Comparison of ENCODE assay signal across 9 mouse cellular contexts in the genomic region with DNA sequence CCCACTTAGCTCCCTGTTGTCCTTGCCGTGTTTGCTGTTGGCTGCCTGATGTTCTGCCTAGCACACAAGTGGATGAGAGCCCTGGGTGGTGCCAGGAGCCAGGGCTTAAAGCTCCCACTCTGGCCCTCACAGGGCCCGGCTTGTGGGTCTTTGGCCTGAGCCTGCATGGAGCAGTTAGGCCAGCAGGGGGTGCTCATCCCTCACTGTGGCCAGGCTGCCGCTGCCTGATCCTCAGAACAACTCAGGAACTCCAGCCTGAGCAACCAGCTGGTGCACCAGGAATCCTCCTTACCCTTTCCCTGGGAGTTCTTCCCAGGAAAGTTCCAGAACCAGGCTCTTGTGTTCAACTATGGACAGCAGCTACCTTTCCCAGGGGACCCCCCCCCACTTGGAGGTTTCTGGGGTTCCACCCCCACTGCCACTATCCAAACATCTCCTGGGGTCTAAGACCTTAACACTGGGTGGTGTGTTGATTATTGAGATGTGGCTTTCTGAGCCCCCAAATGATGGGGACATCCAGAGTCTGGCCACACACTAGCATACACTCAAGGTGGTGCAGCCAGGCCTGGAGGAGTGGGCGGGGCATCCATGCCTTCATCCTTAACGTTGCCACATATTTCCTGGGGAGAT. TPM values are rescaled to one million over a fixed set of nuclear protein-coding genes. Genes with fewer than 3 reads are reported as not detected.
A peak's percentile ranks its signal among the peaks of the same experiment; 100 is the strongest.
DNase-seq lines count a peak whose midpoint lies in the region; ATAC-seq and TF ChIP-seq lines count a peak whose summit lies in the region.
"Had no signal": no experiment of that assay in that cellular context is flagged by ENCODE, and none has a peak within 500 bp of the region (broad histone marks: within the 10 kb centered on the region; RNA-seq: fewer than 3 reads in every experiment).

No protein-coding gene starts in this region.

- H3K4me3 ChIP-seq in kidney, embryonic 14.5 days (ENCODE audit: low read length): no peak overlapping the region
- H3K4me3 ChIP-seq in liver, adult 2 months (ENCODE audit: insufficient read depth, low read depth, low read length): no peak overlapping the region

- WGBS in kidney, embryonic 14.5 days: 44% methylated on average over 5 of the region's 5 CpGs
- 48% methylated on average over 5 of the region's 5 CpGs for WGBS in liver, adult 2 months

- no peaks in the 10 kb centered on the region for H3K27me3 ChIP-seq in kidney, embryonic 14.5 days (ENCODE audit: control insufficient read depth, insufficient read depth, low read length)
- no peaks in the 10 kb centered on the region for H3K27me3 ChIP-seq in liver, adult 2 months (ENCODE audit: control insufficient read depth, insufficient read depth, low read length)
- H3K27me3 ChIP-seq in splenic B cell, adult 2 months (ENCODE audit: control insufficient read depth, insufficient read depth, low read length, poor library complexity, severe bottlenecking): no peaks in the 10 kb centered on the region

- peaks cover 19% of the 10 kb centered on the region for H3K36me3 ChIP-seq in kidney, embryonic 14.5 days (ENCODE audit: control insufficient read depth, insufficient read depth, low read length)
- no peaks in the 10 kb centered on the region for H3K36me3 ChIP-seq in liver, adult 2 months (ENCODE audit: control insufficient read depth, insufficient read depth, low read length)
- no peaks in the 10 kb centered on the region; the same call in 1 of the 2 replicates for H3K36me3 ChIP-seq in splenic B cell, adult 2 months (ENCODE audit: control insufficient read depth, insufficient read depth, low read length, poor library complexity, severe bottlenecking)

- no peak for TF ChIP-seq POLR2A in liver, adult 2 months (IDR thresholded peaks at IDR 0.05; ENCODE audit: extremely low read depth, insufficient read depth, low read length)

- peak; percentile 91 for ATAC-seq in granulocyte monocyte progenitor cell, adult 5-6 weeks (replicated peaks; ENCODE audit: poor library complexity, severe bottlenecking)
- ATAC-seq in kidney, embryonic 14.5 days (ENCODE audit: low FRiP score, low TSS enrichment): peak; percentile 20; the same call in 1 of the 2 replicates

- peak; percentile 80 for DNase-seq in 3T3-L1 (ENCODE audit: low read depth, low spot score)
- peak; percentile 86 to 91 for DNase-seq in adrenal gland, adult 18-20 months (ENCODE audit: low spot score in 2 of 2)
- peak; percentile 84 for DNase-seq in embryo, embryonic 10.5 days (ENCODE audit: low spot score)
- no peak for DNase-seq in liver, adult 2 months (ENCODE audit: extremely low read depth, low read depth, low spot score)
- peak; percentile 48 to 67 for DNase-seq in natural killer cell, adult 2 months (ENCODE audit: low spot score in 2 of 2)
- DNase-seq in splenic B cell, adult 2 months (ENCODE audit: low read depth, low spot score): peak; percentile 77

- H3K4me1 ChIP-seq in kidney, embryonic 14.5 days (ENCODE audit: control insufficient read depth, insufficient read depth, low read length): no peaks in the 10 kb centered on the region
- H3K4me1 ChIP-seq in liver, adult 2 months (ENCODE audit: control insufficient read depth, insufficient read depth, low read length): no peaks in the 10 kb centered on the region

- no peak overlapping the region for H3K4me2 ChIP-seq in kidney, embryonic 14.5 days (replicated peaks; ENCODE audit: low read depth, low read length)

- no peak overlapping the region for H3K9ac ChIP-seq in kidney, embryonic 14.5 days (ENCODE audit: low read depth, low read length)
- H3K9ac ChIP-seq in liver, adult 2 months (ENCODE audit: low read depth, low read length): no peak overlapping the region

- no peak overlapping the region for H3K27ac ChIP-seq in kidney, embryonic 14.5 days (ENCODE audit: low read depth, low read length)
- no peak overlapping the region for H3K27ac ChIP-seq in liver, adult 2 months (replicated peaks; ENCODE audit: insufficient read depth, low read depth, low read length)

- peak; percentile 96 for TF ChIP-seq CTCF in liver, adult 2 months (IDR thresholded peaks at IDR 0.05; ENCODE audit: low read depth, low read length)

- no peaks in the 10 kb centered on the region for H3K9me3 ChIP-seq in kidney, embryonic 14.5 days (ENCODE audit: control insufficient read depth, low read length)

- no peaks in the 10 kb centered on the region for H3K79me2 ChIP-seq in liver, adult 2 months (ENCODE audit: control insufficient read depth, insufficient read depth, low read length)

RNA-seq across cellular contexts. Expression of gene Hs1bp3, which starts 7.0 kb away (rescaled TPM):
- 10 to 100 TPM; 12.4 to 16.5 TPM for total RNA-seq in adrenal gland, adult 18-20 months (2021)
- total RNA-seq in granulocyte monocyte progenitor cell, adult 5-6 weeks (2014; fragmentation: Nextera tagmentation): 5.4 and 19.9 TPM in 2 replicates
- 5.8 and 11.2 TPM in 2 replicates for total RNA-seq in granulocyte monocyte progenitor cell, adult 5-6 weeks (2017)
- polyA plus RNA-seq in kidney, embryonic 14.5 days (2014; fragmentation: Nextera tagmentation; extraction: Ambion mirVana): 9.1 and 11.6 TPM in 2 replicates
- total RNA-seq in liver, adult 2 months (2014; rRNA removed): 3.0 and 5.2 TPM in 2 replicates
- polyA plus RNA-seq in liver, adult 2 months (2012; rRNA removed): 13.5 and 16.6 TPM in 2 replicates

RNA-seq across cellular contexts. Expression of gene Gdf7, which starts 18.4 kb away (rescaled TPM):
- not detected for total RNA-seq in adrenal gland, adult 18-20 months (2021)
- not detected in 2 replicates for total RNA-seq in granulocyte monocyte progenitor cell, adult 5-6 weeks (2014; fragmentation: Nextera tagmentation)
- total RNA-seq in granulocyte monocyte progenitor cell, adult 5-6 weeks (2017): not detected in 2 replicates
- 0.99 and 1.3 TPM in 2 replicates for polyA plus RNA-seq in kidney, embryonic 14.5 days (2014; fragmentation: Nextera tagmentation; extraction: Ambion mirVana)
- total RNA-seq in liver, adult 2 months (2014; rRNA removed): not detected in 2 replicates
- not detected in 2 replicates for polyA plus RNA-seq in liver, adult 2 months (2012; rRNA removed)
- polyA plus RNA-seq: stomach, embryonic 14.5 days had no signal
